13 mouse cellular contexts compared by ENCODE assay signal in the genomic region with DNA sequence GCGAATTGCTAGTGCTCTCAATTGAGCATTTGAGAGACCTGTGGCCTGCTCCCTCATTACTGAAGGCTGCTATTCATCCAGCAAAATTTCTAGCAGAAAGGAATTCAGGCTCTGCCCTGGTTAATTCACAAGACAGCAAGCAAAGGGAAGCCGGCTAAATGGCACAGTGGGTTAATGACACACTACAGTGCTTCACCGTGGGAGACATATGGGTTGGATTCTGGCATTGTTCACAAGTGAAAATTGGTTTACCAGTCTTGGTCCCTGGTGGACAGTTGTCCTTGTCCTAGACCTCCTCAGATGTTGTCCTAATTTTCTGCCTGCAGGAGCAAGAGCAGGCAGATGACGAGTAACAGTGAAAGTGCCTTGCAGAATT.
A peak's percentile ranks its signal among the peaks of the same experiment; 100 is the strongest.
DNase-seq lines count a peak whose midpoint lies in the region; ATAC-seq and TF ChIP-seq lines count a peak whose summit lies in the region.
"Had no signal": no experiment of that assay in that cellular context is flagged by ENCODE, and none has a peak within 500 bp of the region (broad histone marks: within the 10 kb centered on the region; RNA-seq: fewer than 3 reads in every experiment).

No protein-coding gene starts in this region.

- ATAC-seq in embryonic facial prominence, embryonic 11.5 days (replicated peaks; ENCODE audit: insufficient number of reproducible peaks, low FRiP score, low TSS enrichment, low read depth) = peak; percentile 72; the same call in 1 of the 2 replicates
- ATAC-seq in hindbrain, embryonic 16.5 days = peak; percentile 89
- ATAC-seq in neural tube, embryonic 15.5 days (ENCODE audit: low FRiP score) = peak; percentile 72
- ATAC-seq in erythroid progenitor cell, adult 5-6 weeks (replicated peaks; ENCODE audit: low FRiP score, poor library complexity, severe bottlenecking) = no peak

- no peak overlapping the region for H3K27ac ChIP-seq in embryonic facial prominence, embryonic 11.5 days (replicated peaks; ENCODE audit: low read depth, low read length)
- H3K27ac ChIP-seq in hindbrain, embryonic 16.5 days (ENCODE audit: low read depth, low read length) = 0 out of 2 replicates have a peak overlapping the region, but pooled peaks have one; percentile 46
- no peak overlapping the region for H3K27ac ChIP-seq in neural tube, embryonic 15.5 days (replicated peaks)
- H3K27ac ChIP-seq in heart, adult 2 months = no peak overlapping the region
- H3K27ac ChIP-seq: kidney, postnatal 0 days; stomach, postnatal 0 days had no signal

- no peak for TF ChIP-seq CTCF in heart, adult 2 months (IDR thresholded peaks at IDR 0.05)

- H3K27me3 ChIP-seq in embryonic facial prominence, embryonic 11.5 days (ENCODE audit: control insufficient read depth, insufficient read depth, low read length) = no peaks in the 10 kb centered on the region
- H3K27me3 ChIP-seq in hindbrain, embryonic 16.5 days (replicated peaks; ENCODE audit: control insufficient read depth, insufficient read depth, low read length) = no peaks in the 10 kb centered on the region
- H3K27me3 ChIP-seq in neural tube, embryonic 15.5 days (replicated peaks) = no peaks in the 10 kb centered on the region
- H3K27me3 ChIP-seq in heart, adult 2 months (ENCODE audit: control insufficient read depth, insufficient read depth, low read length) = no peaks in the 10 kb centered on the region

- no peak overlapping the region for H3K9ac ChIP-seq in embryonic facial prominence, embryonic 11.5 days (replicated peaks; ENCODE audit: low read length)
- no peak overlapping the region for H3K9ac ChIP-seq in hindbrain, embryonic 16.5 days (ENCODE audit: low read depth, low read length)
- no peak overlapping the region for H3K9ac ChIP-seq in neural tube, embryonic 15.5 days (replicated peaks)
- H3K9ac ChIP-seq in heart, adult 2 months (ENCODE audit: low read depth, low read length) = no peak overlapping the region

- H3K4me2 ChIP-seq in embryonic facial prominence, embryonic 11.5 days (ENCODE audit: low read depth, low read length) = no peak overlapping the region
- no peak overlapping the region for H3K4me2 ChIP-seq in hindbrain, embryonic 16.5 days (ENCODE audit: low read length)
- no peak overlapping the region for H3K4me2 ChIP-seq in neural tube, embryonic 15.5 days

- H3K79me2 ChIP-seq in heart, adult 2 months (replicated peaks; ENCODE audit: control insufficient read depth, insufficient read depth, low read length) = no peaks in the 10 kb centered on the region

- TF ChIP-seq EP300 in heart, adult 2 months (IDR thresholded peaks at IDR 0.05; ENCODE audit: insufficient read depth, low read depth, low read length) = no peak

- H3K4me1 ChIP-seq in embryonic facial prominence, embryonic 11.5 days (ENCODE audit: control insufficient read depth, insufficient read depth, low read length) = no peaks in the 10 kb centered on the region
- H3K4me1 ChIP-seq in hindbrain, embryonic 16.5 days (ENCODE audit: control insufficient read depth, insufficient read depth, low read depth, low read length) = peaks cover 9% of the 10 kb centered on the region
- H3K4me1 ChIP-seq in neural tube, embryonic 15.5 days = peaks cover 6% of the 10 kb centered on the region
- no peaks in the 10 kb centered on the region for H3K4me1 ChIP-seq in heart, adult 2 months (ENCODE audit: control insufficient read depth, insufficient read depth, low read length)

- no peak for TF ChIP-seq POLR2A in heart, adult 2 months (IDR thresholded peaks at IDR 0.05; ENCODE audit: insufficient read depth, low read depth, low read length)

- H3K36me3 ChIP-seq in embryonic facial prominence, embryonic 11.5 days (replicated peaks; ENCODE audit: control insufficient read depth, insufficient read depth, low read depth, low read length) = no peaks in the 10 kb centered on the region
- H3K36me3 ChIP-seq in hindbrain, embryonic 16.5 days (ENCODE audit: control insufficient read depth, insufficient read depth, low read length) = no peaks in the 10 kb centered on the region
- no peaks in the 10 kb centered on the region for H3K36me3 ChIP-seq in neural tube, embryonic 15.5 days
- H3K36me3 ChIP-seq in heart, adult 2 months (ENCODE audit: control insufficient read depth, insufficient read depth, low read length) = no peaks in the 10 kb centered on the region

- WGBS in embryonic facial prominence, embryonic 11.5 days = 27% methylated on average over 4 of the region's 4 CpGs
- 17% methylated on average over 4 of the region's 4 CpGs for WGBS in hindbrain, embryonic 16.5 days
- WGBS in neural tube, embryonic 15.5 days = 12% methylated on average over 4 of the region's 4 CpGs
- WGBS in heart, adult 2 months = 63% methylated on average over 4 of the region's 4 CpGs

- H3K4me3 ChIP-seq in embryonic facial prominence, embryonic 11.5 days (ENCODE audit: low read depth, low read length) = no peak overlapping the region
- H3K4me3 ChIP-seq in hindbrain, embryonic 16.5 days (ENCODE audit: low read length) = no peak overlapping the region
- H3K4me3 ChIP-seq in neural tube, embryonic 15.5 days (replicated peaks) = no peak overlapping the region
- H3K4me3 ChIP-seq in heart, adult 2 months = no peak overlapping the region

- no peaks in the 10 kb centered on the region for H3K9me3 ChIP-seq in embryonic facial prominence, embryonic 11.5 days (replicated peaks; ENCODE audit: control insufficient read depth, low read length)
- H3K9me3 ChIP-seq in hindbrain, embryonic 16.5 days (ENCODE audit: control insufficient read depth, low read length) = no peaks in the 10 kb centered on the region
- H3K9me3 ChIP-seq in neural tube, embryonic 15.5 days (replicated peaks) = no peaks in the 10 kb centered on the region

- DNase-seq in layer of hippocampus, adult 8-10 months (ENCODE audit: low spot score in 2 of 2) = peak; percentile 3 to 8
- no peak for DNase-seq in layer of hippocampus, adult 11-12 months (ENCODE audit: low spot score)
- peak; percentile 35 for DNase-seq in embryonic facial prominence, embryonic 11.5 days (ENCODE audit: low spot score)
- no peak for DNase-seq in lung, postnatal 36 days
- no peak for DNase-seq in heart, adult 2 months
- DNase-seq: B cell, adult 2 months; liver; right cerebral cortex, adult 18-20 months had no signal

- intact Hi-C loops in heart, adult 2 months (cut with DNase I) = no loop called here

Comparison
In these comparisons a context has a peak if more than half of its experiments do, and no peak if none do; other contexts are left out.
1. DNase-seq: peak in layer of hippocampus, adult 8-10 months (2 of 2) and embryonic facial prominence, embryonic 11.5 days (single experiment); none in layer of hippocampus, adult 11-12 months (single experiment), lung, postnatal 36 days (single experiment) and heart, adult 2 months (0 of 2).